Mouse (Mus musculus) myocyte (in vitro differentiated cells): ENCODE results near the gene Myl7.

Experiments
- CEBPB ChIP-seq: IDR thresholded peaks from 2 replicates; pipeline ENCODE4 v1.6.1; 2011; ENCODE audit warnings: mild to moderate bottlenecking, moderate library complexity; ENCODE audit not compliant: poor library complexity, insufficient read depth, severe bottlenecking
- MAX ChIP-seq: IDR thresholded peaks from one replicate; pipeline ENCODE4 v1.6.1; 2011; ENCODE audit warnings: low read depth, mild to moderate bottlenecking, control low read depth
- POLR2A ChIP-seq: IDR thresholded peaks from one replicate; pipeline ENCODE4 v1.6.1; 2011; ENCODE audit warnings: low read depth, mild to moderate bottlenecking, control low read depth, moderate library complexity; ENCODE audit not compliant: insufficient read length
- POLR2AphosphoS2 ChIP-seq: IDR thresholded peaks from one replicate; pipeline ENCODE4 v1.6.1; 2011; ENCODE audit warnings: low read depth, control low read depth; ENCODE audit not compliant: insufficient read length
- TCF12 ChIP-seq: IDR thresholded peaks from one replicate; pipeline ENCODE4 v1.6.1; 2011; ENCODE audit warnings: mild to moderate bottlenecking, control low read depth; ENCODE audit not compliant: poor library complexity, insufficient read depth, severe bottlenecking

- no peak for TF ChIP-seq POLR2A
- TF ChIP-seq CEBPB: no peak
- no peak for TF ChIP-seq TCF12
- TF ChIP-seq POLR2AphosphoS2: no peak
- no peak for TF ChIP-seq MAX
These were observed 17.0 kb upstream of the Myl7 start for GRCm38 (mm10) chr11:5915429-5916177.
